Mouse (Mus musculus) kidney, adult 2 months (tissue): ENCODE results near the gene 1810062G17Rik.

Experiments used
- CTCF ChIP-seq: fragments of 200-500 bp; conservative IDR thresholded peaks from 2 replicates; pipeline ENCODE4 v1.5.1; 2011; ENCODE audit warnings: low read depth, mild to moderate bottlenecking, control low read depth, low read length, moderate library complexity, mixed read lengths; ENCODE audit not compliant: insufficient read depth, insufficient read length
- POLR2A ChIP-seq: fragments of 200-500 bp; IDR thresholded peaks from one replicate; pipeline ENCODE4 v1.6.1; 2011; ENCODE audit warnings: low read depth, low read length, control low read depth

- TF ChIP-seq CTCF (no peak), POLR2A (no peak)
Measured at GRCm38 (mm10) chr3:36531242-36531641, 55.5 kb downstream of the 1810062G17Rik start.
